Mouse (Mus musculus) hematopoietic stem cell, adult 5-6 weeks (primary cell): ENCODE data around the gene Cdkl5. TPM values are rescaled to one million over a fixed set of nuclear protein-coding genes. Genes with fewer than 3 reads are reported as not detected.

Source experiments
- ATAC-seq, 2 experiments: fragments of 125-278 bp in 1 of 2; replicated peaks in 1 of 2; 2 replicates each; pipeline ENCODE4 v1.8.0; 2016 to 2017; ENCODE audit warnings: inconsistent platforms in 2 of 2, mild to moderate bottlenecking in 2 of 2, moderate number of reproducible peaks in 2 of 2, low read depth in 1 of 2, moderate TSS enrichment in 1 of 2; ENCODE audit not compliant: low FRiP score in 2 of 2, poor library complexity in 2 of 2, severe bottlenecking in 2 of 2, insufficient read depth in 1 of 2, low TSS enrichment in 1 of 2
- total RNA-seq: library from RNA; stranded (forward); fragments of 172-1452, 232-1000 nt; gene quantifications from 2 replicates; pipeline ENCODE4 v1.2.3, GENCODE M21; 2017

Gene Cdkl5
- total RNA-seq, 1 experiment from 2014 or later, result 2.7 TPM

- no peak for ATAC-seq
These were observed 59.0 kb downstream of the Cdkl5 start for GRCm38 (mm10) chrX:160935541-160935940.

GRCm38 (mm10) chrX:160930656-160931055, 63.8 kb downstream of the Cdkl5 start:
- no peak for ATAC-seq

GRCm38 (mm10) chrX:160928870-160929269, 65.6 kb downstream of the Cdkl5 start:
- no peak for ATAC-seq

- no peak for ATAC-seq
These were observed 75.4 kb downstream of the Cdkl5 start for GRCm38 (mm10) chrX:160919022-160919637.

GRCm38 (mm10) chrX:160906952-160907351, 87.6 kb downstream of the Cdkl5 start, which contains the start of gene Gja6:
Gene Gja6 (minus strand): TSS chrX:160907052.
- no peak for ATAC-seq

GRCm38 (mm10) chrX:160906477-160906876, 88.0 kb downstream of the Cdkl5 start:
- ATAC-seq, result no peak

GRCm38 (mm10) chrX:160905913-160906312, 88.6 kb downstream of the Cdkl5 start:
- no peak for ATAC-seq

- no peak; a peak in 1 of 4 replicates for ATAC-seq
These were observed 89.3 kb downstream of the Cdkl5 start for GRCm38 (mm10) chrX:160905041-160905678.

- ATAC-seq, result no peak
These were observed 93.4 kb downstream of the Cdkl5 start for GRCm38 (mm10) chrX:160901118-160901517.

- ATAC-seq, result no peak
These were observed 102.4 kb downstream of the Cdkl5 start for GRCm38 (mm10) chrX:160892077-160892476.

GRCm38 (mm10) chrX:160886301-160886700, 108.2 kb downstream of the Cdkl5 start:
- no peak for ATAC-seq

GRCm38 (mm10) chrX:160866576-160866975, 127.9 kb downstream of the Cdkl5 start:
- no peak for ATAC-seq

- no peak for ATAC-seq
These were observed 129.5 kb downstream of the Cdkl5 start for GRCm38 (mm10) chrX:160865022-160865421.

GRCm38 (mm10) chrX:160863689-160864383, 130.7 kb downstream of the Cdkl5 start:
- ATAC-seq, result no peak

- no peak for ATAC-seq
These were observed 186.3 kb downstream of the Cdkl5 start for GRCm38 (mm10) chrX:160808226-160808625.

GRCm38 (mm10) chrX:160804409-160805150, 189.9 kb downstream of the Cdkl5 start:
- ATAC-seq, result no peak

- no peak for ATAC-seq
These were observed 199.6 kb downstream of the Cdkl5 start for GRCm38 (mm10) chrX:160794920-160795319.

- no peak for ATAC-seq
These were observed 212.2 kb downstream of the Cdkl5 start for GRCm38 (mm10) chrX:160782276-160782675.
